Mouse (Mus musculus) hindbrain, embryonic 12.5 days (tissue): ENCODE measurements around the gene Ddx1. TPM values are rescaled to one million over a fixed set of nuclear protein-coding genes. Genes with fewer than 3 reads are reported as not detected.
A peak's percentile ranks its signal among the peaks of the same experiment; 100 is the strongest.

Experiments used
- ATAC-seq: fragments of 200-750 bp; cut with Nextera tagmentation; 2 replicates; pipeline ENCODE4 v1.8.0; 2017; ENCODE audit warnings: moderate TSS enrichment; ENCODE audit not compliant: low FRiP score
- H3K27ac ChIP-seq: fragments of 300-500 bp; sonication (generic); 2 replicates; pipeline ENCODE4 v1.5.1; 2016; ENCODE audit warnings: mild to moderate bottlenecking
- H3K27me3 ChIP-seq: fragments of 300-500 bp; sonication (generic); 2 replicates; pipeline ENCODE4 v1.6.1; 2016; ENCODE audit warnings: mild to moderate bottlenecking
- H3K36me3 ChIP-seq: fragments of 300-500 bp; sonication (generic); 2 replicates; pipeline ENCODE4 v1.6.1; 2016; ENCODE audit warnings: mild to moderate bottlenecking
- H3K4me1 ChIP-seq: fragments of 300-500 bp; sonication (generic); 2 replicates; pipeline ENCODE4 v1.6.1; 2016
- H3K4me2 ChIP-seq: fragments of 300-500 bp; sonication (generic); replicated peaks from 2 replicates; pipeline ENCODE4 v1.6.1; 2016; ENCODE audit warnings: mild to moderate bottlenecking
- H3K4me3 ChIP-seq: fragments of 300-500 bp; sonication (generic); 2 replicates; pipeline ENCODE4 v1.5.1; 2016; ENCODE audit warnings: mild to moderate bottlenecking
- H3K9ac ChIP-seq: fragments of 300-500 bp; sonication (generic); 2 replicates; pipeline ENCODE4 v1.6.1; 2016; ENCODE audit warnings: mild to moderate bottlenecking, moderate library complexity
- H3K9me3 ChIP-seq: fragments of 300-500 bp; sonication (generic); replicated peaks from 2 replicates; pipeline ENCODE4 v1.6.1; 2016; ENCODE audit warnings: mild to moderate bottlenecking
- WGBS: fragments of 180-500 bp; shearing (Covaris S2); methylation state at CpG from one replicate; pipeline ENCODE4 v1.1.7; 2016; 5-methylcytosine and 5-hydroxymethylcytosine counted together
- polyA plus RNA-seq: library from polyadenylated mRNA; unstranded; fragments of >200 nt; fragmentation: Nextera tagmentation; extraction: Ambion mirVana; gene quantifications from 2 replicates; pipeline ENCODE4 v1.2.1, GENCODE M21; 2016

Gene Ddx1
- polyA plus RNA-seq, 1 experiment from 2014 or later = 142 TPM

DNA sequence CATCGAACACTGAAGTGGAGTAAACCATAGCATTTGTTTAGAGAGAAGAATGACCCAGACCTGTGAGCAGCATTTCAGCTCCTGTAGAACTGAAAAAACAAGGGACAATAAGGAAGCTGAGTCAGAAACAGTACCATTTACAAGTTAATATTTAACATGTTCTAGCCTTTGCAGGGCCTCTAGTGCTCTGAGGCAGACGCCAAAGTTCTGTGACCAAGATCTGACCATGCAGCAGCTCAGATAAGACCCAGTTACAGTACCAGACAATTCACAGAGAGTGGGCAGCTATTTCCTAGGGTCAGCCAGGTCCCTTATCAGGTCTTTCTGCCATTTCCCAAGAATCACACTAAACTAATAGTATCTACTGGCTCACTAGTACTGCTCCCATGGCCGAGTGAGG lies 31.4 kb downstream of the Ddx1 start:
- Histone ChIP-seq H3K36me3 (peaks cover 36% of the 10 kb centered on the region), H3K4me3 (no peak overlapping the region), H3K4me1 (peaks cover 5% of the 10 kb centered on the region; the same call in 1 of the 2 replicates), H3K27ac (no peak overlapping the region), H3K27me3 (no peaks in the 10 kb centered on the region), H3K9me3 (no peaks in the 10 kb centered on the region), H3K9ac (no peak overlapping the region), H3K4me2 (no peak overlapping the region)
- no peak for ATAC-seq
- WGBS = 77% methylated on average over 3 of the region's 3 CpGs

- H3K9me3 ChIP-seq = no peaks in the 10 kb centered on the region
- H3K36me3 ChIP-seq = peaks cover 36% of the 10 kb centered on the region
- no peak overlapping the region for H3K4me2 ChIP-seq
- no peak for ATAC-seq
- H3K27ac ChIP-seq = no peak overlapping the region
- H3K9ac ChIP-seq = no peak overlapping the region
- WGBS = 78% methylated on average over 5 of the region's 5 CpGs
- peaks cover 5% of the 10 kb centered on the region; the same call in 1 of the 2 replicates for H3K4me1 ChIP-seq
- H3K27me3 ChIP-seq = no peaks in the 10 kb centered on the region
- H3K4me3 ChIP-seq = no peak overlapping the region
These were observed 32.4 kb downstream of the Ddx1 start for GRCm38 (mm10) chr12:13216501-13217103.

DNA sequence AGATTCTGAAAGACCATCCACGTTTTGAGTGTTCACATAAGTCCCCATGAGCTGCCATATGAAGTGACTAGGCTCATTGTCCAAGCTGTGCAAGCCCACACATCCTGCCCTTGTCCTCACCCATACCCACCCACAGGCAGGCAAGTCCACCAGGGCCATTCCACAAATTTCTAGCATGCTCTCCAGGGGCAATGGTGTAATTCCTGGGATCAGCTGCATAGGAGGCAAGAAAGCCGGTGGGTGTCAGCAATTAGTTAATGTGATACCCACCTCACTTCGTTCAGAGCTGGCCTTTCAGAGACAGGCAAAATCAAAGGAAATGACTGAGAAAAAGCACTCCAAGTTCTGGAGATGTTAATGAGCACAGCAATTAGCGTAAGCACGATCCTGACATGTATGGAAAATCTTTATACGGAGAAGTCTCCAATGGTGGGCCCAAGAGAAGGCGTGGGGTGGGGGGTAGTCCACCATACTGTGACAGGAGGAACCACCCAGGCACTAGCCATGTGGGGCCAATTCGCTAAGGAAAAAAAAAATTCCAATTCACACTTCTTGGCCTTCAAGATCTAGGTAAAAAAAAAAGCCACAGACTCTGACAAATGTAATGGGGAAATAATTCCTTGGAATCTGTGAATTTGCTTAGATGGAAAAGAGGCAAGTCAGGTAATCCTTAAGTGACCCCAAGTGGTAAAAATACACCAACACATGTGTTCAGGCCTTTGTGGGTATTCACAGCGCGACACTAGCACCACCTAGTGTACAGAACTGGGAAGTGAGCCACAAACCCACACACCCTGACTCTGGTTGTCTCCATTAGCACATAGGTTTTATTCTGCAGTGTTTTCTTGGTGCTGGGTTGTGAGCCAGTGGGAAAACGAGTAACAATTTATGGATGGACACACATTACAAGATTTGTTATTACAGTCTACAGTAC lies 34.4 kb downstream of the Ddx1 start:
- Histone ChIP-seq H3K9me3 (no peaks in the 10 kb centered on the region), H3K4me1 (peaks cover 11% of the 10 kb centered on the region), H3K36me3 (peaks cover 25% of the 10 kb centered on the region), H3K4me2 (no peak overlapping the region), H3K4me3 (no peak overlapping the region), H3K27me3 (no peaks in the 10 kb centered on the region), H3K27ac (no peak overlapping the region), H3K9ac (no peak overlapping the region)
- ATAC-seq = peak; percentile 93
- 25% methylated on average over 11 of the region's 11 CpGs for WGBS

GRCm38 (mm10) chr12:13211746-13212482 lies 37.1 kb downstream of the Ddx1 start:
- Histone ChIP-seq H3K9me3 (no peaks in the 10 kb centered on the region), H3K27me3 (0 out of 2 replicates have a peak, but pooled peaks cover 6% of the 10 kb centered on the region), H3K9ac (no peak overlapping the region), H3K4me2 (no peak overlapping the region), H3K4me3 (no peak overlapping the region), H3K36me3 (peaks cover 1% of the 10 kb centered on the region; the same call in 1 of the 2 replicates), H3K4me1 (peaks cover 28% of the 10 kb centered on the region), H3K27ac (no peak overlapping the region)
- ATAC-seq = no peak
- WGBS = 67% methylated on average over 11 of the region's 11 CpGs

DNA sequence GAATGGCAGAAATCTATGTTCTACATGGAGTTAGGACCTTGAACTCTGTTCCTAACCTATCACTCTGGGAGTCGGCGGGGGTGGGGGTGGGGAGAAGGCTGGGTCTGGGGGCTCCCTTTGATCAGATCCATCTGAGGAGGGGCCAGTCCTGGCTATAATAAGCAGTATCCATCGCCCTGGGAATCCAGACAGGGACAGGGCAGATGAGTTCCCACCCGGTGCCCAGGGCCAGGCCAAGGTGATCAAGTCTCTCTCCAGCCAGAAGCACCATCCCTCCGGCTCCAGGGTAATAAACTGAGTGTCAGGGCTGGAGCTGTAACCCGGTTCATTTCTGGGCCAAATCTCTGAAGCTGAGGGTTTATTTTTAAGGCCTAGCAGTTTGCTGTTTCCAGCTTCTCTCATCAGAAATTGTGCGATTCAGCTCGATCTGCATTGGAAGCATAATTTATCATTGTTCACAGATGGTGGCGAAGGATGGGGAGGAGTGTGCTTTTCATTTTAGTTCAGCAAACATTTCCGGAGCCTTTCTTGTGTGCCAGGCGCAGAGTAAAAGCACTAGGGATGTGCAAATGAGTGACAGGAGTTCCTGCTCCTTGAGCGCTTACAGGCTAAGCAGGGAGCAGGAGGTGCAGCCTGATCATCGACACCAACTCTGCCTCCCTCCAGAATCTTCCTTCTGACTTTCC lies 39.2 kb downstream of the Ddx1 start:
- Histone ChIP-seq H3K9me3 (no peaks in the 10 kb centered on the region), H3K36me3 (no peaks in the 10 kb centered on the region), H3K4me3 (no peak overlapping the region), H3K4me2 (no peak overlapping the region), H3K9ac (no peak overlapping the region), H3K27ac (peak overlapping the region; percentile 17; the same call in 1 of the 2 replicates), H3K4me1 (peaks cover 28% of the 10 kb centered on the region), H3K27me3 (0 out of 2 replicates have a peak, but pooled peaks cover 6% of the 10 kb centered on the region)
- WGBS = 37% methylated on average over 13 of the region's 13 CpGs
- no peak for ATAC-seq

DNA sequence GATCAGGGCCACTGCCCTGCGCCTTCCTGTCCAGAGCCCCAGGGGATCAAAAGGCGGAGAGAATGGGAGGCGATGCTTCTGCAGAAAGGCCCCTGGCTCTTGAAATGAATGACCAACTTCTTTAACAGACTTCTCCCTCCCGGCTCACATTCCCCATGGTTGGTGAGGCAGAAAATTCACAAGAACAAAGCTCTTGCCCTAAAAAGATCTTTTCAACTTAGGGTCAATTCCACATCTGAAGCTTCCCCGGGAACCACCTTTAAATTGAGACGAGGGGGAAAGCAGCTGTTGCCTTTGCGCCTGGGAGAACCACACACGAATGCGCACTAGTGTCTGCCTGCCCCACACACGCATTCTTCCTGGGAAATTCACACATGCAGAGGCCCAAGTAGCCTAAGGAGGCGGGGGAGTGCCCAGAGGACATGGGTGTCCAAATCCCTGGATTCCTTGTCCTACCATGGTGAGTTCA lies 40.0 kb downstream of the Ddx1 start:
- 12% methylated on average over 11 of the region's 11 CpGs for WGBS
- no peak overlapping the region; the same call in 1 of the 2 replicates for H3K27ac ChIP-seq

DNA sequence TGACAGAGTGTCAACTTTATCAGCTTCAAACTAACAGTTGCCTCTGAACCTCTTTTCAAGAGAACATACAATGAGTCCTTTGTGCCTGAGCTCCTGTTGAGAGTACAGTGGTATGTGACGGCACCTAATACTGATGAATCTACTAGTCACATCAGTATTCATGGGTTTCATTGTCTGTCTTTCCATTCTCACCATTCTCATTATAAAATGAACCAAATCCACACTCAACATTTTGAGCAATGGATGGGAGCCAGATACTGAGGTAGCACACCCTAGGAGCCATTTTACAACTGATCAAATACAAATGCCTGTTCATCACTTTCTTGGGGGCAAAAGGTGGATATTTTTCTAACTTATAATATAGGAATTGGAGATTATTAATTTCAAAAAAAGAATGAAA lies 40.5 kb downstream of the Ddx1 start:
- Histone ChIP-seq H3K4me2 (no peak overlapping the region), H3K36me3 (no peaks in the 10 kb centered on the region), H3K9ac (no peak overlapping the region), H3K4me3 (no peak overlapping the region), H3K4me1 (peaks cover 22% of the 10 kb centered on the region), H3K27me3 (0 out of 2 replicates have a peak, but pooled peaks cover 6% of the 10 kb centered on the region), H3K9me3 (no peaks in the 10 kb centered on the region), H3K27ac (no peak overlapping the region)
- peak; percentile 44; the same call in 1 of the 2 replicates for ATAC-seq
- 20% methylated on average over 1 of the region's 1 CpGs for WGBS

More for the DNA sequence above, 40.0 kb downstream of the Ddx1 start:
- Histone ChIP-seq H3K27me3 (0 out of 2 replicates have a peak, but pooled peaks cover 6% of the 10 kb centered on the region), H3K4me3 (no peak overlapping the region), H3K4me2 (no peak overlapping the region), H3K36me3 (no peaks in the 10 kb centered on the region), H3K4me1 (peaks cover 22% of the 10 kb centered on the region), H3K9me3 (no peaks in the 10 kb centered on the region), H3K9ac (no peak overlapping the region)
- ATAC-seq = peak; percentile 59

DNA sequence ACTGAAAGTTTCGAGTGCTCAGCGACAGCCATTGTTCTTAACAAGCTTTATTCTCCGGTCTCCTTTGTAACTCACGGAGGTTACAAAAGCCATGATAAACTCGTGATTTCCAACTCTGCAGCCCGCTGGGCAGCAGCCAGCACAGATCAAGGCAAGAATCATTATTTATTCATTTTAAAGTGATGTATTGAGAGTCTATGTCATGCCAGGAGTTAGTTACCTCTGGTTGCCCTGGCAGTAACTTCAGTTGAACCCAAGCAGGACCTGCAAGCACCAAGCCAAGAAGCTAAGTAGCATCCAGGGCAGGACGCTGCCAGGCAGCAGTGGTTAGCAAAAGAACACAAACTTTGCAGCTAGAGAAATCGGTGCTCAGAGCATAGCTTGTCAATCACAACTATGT lies 41.9 kb downstream of the Ddx1 start:
- H3K4me1 ChIP-seq = peaks cover 22% of the 10 kb centered on the region
- H3K4me2 ChIP-seq = no peak overlapping the region
- no peaks in the 10 kb centered on the region for H3K9me3 ChIP-seq
- 29% methylated on average over 8 of the region's 8 CpGs for WGBS
- no peak for ATAC-seq
- no peak overlapping the region for H3K27ac ChIP-seq
- H3K9ac ChIP-seq = no peak overlapping the region
- 0 out of 2 replicates have a peak, but pooled peaks cover 6% of the 10 kb centered on the region for H3K27me3 ChIP-seq
- no peak overlapping the region for H3K4me3 ChIP-seq
- H3K36me3 ChIP-seq = no peaks in the 10 kb centered on the region

DNA sequence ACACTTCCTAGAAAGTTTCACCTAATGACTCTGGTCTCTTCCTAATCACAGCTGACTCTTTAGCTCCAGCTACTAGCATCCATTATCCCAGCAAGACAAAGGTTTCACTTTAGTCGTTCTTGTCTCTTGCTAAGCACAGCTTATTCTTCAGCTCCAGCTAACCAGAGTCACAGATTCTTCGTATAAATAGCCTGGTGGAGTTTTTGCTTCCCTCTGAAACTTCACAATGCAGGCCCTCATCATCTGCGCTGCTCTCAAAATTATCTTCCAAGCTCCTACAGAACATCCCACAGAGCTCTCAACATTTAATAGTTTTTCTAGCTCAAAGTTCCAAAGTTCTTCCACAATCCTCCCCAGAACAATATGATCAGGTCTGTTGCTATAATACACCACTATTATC lies 43.3 kb downstream of the Ddx1 start:
- Histone ChIP-seq H3K4me2 (no peak overlapping the region), H3K27me3 (0 out of 2 replicates have a peak, but pooled peaks cover 6% of the 10 kb centered on the region), H3K36me3 (no peaks in the 10 kb centered on the region), H3K9ac (no peak overlapping the region), H3K9me3 (no peaks in the 10 kb centered on the region), H3K4me3 (no peak overlapping the region), H3K4me1 (peaks cover 22% of the 10 kb centered on the region), H3K27ac (no peak overlapping the region)
- 72% methylated on average over 3 of the region's 3 CpGs for WGBS
- no peak for ATAC-seq

DNA sequence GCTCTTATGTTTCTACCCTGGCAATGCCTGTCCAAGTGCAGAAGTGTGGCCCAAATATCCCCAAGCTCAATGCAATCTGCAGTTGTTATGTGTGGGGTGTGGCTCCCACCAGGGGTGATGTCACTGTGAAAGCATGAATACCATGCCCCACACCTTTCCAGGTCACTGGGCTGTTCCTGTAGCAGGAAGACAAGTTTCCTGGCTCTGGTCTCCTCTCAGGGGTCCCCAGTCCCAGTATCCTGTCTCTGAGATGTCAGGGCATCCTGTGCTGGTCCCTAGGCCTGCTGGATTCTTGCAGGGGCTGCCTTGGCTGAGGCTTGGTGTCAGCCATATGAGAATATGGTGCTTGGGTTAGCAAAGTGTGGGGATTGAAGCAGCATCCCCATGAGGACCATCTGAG lies 46.7 kb downstream of the Ddx1 start:
- H3K9ac ChIP-seq = no peak overlapping the region
- no peaks in the 10 kb centered on the region for H3K27me3 ChIP-seq
- no peak overlapping the region for H3K27ac ChIP-seq
- no peak for ATAC-seq
- no peaks in the 10 kb centered on the region for H3K36me3 ChIP-seq
- no peaks in the 10 kb centered on the region for H3K4me1 ChIP-seq
- H3K4me3 ChIP-seq = no peak overlapping the region
- no peak overlapping the region for H3K4me2 ChIP-seq
- H3K9me3 ChIP-seq = no peaks in the 10 kb centered on the region

DNA sequence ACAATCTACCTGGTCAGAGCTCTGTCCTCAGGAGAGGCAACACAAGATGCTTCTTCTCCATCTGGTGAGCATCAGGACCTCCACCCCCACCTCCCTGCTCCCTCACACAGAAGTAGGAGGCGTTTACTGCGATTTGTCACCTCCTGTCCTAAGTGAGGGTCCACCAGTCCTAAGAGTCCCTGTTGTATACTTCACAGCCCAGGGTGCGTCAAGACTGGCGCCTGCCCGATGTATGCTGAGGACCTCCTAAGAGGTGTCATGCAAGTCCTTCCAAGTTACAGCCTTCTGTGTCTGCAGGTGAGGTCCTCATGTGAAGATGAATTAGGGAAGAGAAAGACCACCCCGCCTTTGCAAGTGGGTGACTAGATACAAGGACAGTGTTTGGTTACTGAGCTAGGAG lies 48.4 kb downstream of the Ddx1 start:
- H3K4me1 ChIP-seq = no peaks in the 10 kb centered on the region
- WGBS = 90% methylated on average over 6 of the region's 6 CpGs
- H3K4me3 ChIP-seq = no peak overlapping the region
- H3K27ac ChIP-seq = no peak overlapping the region
- no peaks in the 10 kb centered on the region for H3K27me3 ChIP-seq
- no peaks in the 10 kb centered on the region for H3K36me3 ChIP-seq
- ATAC-seq = no peak
- no peaks in the 10 kb centered on the region for H3K9me3 ChIP-seq
- H3K4me2 ChIP-seq = no peak overlapping the region
- H3K9ac ChIP-seq = no peak overlapping the region
